Mouse (Mus musculus): ENCODE measurements around the gene Hk1.

Gene Hk1

GRCm38 (mm10) chr10:62277499-62278293 is 102.0 kb downstream of the Hk1 start:
- DNase-seq (ENCODE audit: low spot score in 2 of 2): no peak

DNA sequence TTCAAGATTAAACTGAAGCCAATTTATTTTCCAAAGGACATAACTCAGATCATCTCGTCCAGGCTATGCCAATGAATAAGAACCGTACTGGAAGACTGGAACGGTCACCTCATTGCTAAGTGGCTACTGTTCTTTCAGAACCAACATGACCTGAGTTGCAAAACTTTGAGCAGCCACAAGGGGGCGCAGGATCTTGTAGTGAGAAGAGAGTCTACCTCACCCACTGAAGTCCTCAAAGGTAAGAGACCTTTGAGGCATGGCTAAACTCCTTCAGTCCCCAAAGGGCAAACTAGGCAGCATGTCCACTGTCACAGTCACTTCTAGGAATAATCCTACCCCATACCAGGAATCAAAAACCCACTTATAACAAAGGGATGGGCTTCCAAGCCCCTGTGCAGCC is 104.5 kb downstream of the Hk1 start:
- peak; percentile 59 to 91 for DNase-seq (ENCODE audit: low spot score in 2 of 2)

DNA sequence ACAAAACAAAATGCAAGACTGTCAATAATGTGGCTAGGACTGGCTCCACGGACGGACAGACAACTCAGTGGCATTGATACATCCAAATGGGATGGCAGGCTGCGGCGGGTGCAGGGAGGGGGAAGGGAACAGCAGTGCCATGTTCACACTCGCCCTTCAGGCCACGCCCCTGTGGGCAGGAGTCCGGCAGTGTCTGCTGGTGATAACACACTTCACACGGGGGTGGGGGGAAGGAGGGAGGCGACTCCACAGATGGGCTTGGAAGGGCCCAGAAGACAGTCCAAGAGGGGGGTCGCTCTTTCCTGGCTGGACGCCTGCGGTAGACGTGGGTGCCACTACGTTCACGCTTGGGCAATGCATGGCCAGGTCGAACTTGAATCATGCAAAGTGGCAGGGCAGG is 110.4 kb downstream of the Hk1 start:
- no peak for DNase-seq (ENCODE audit: low spot score in 2 of 2)

GRCm38 (mm10) chr10:62264299-62264698 is 115.4 kb downstream of the Hk1 start:
- no peak for DNase-seq (ENCODE audit: low spot score in 2 of 2)

DNA sequence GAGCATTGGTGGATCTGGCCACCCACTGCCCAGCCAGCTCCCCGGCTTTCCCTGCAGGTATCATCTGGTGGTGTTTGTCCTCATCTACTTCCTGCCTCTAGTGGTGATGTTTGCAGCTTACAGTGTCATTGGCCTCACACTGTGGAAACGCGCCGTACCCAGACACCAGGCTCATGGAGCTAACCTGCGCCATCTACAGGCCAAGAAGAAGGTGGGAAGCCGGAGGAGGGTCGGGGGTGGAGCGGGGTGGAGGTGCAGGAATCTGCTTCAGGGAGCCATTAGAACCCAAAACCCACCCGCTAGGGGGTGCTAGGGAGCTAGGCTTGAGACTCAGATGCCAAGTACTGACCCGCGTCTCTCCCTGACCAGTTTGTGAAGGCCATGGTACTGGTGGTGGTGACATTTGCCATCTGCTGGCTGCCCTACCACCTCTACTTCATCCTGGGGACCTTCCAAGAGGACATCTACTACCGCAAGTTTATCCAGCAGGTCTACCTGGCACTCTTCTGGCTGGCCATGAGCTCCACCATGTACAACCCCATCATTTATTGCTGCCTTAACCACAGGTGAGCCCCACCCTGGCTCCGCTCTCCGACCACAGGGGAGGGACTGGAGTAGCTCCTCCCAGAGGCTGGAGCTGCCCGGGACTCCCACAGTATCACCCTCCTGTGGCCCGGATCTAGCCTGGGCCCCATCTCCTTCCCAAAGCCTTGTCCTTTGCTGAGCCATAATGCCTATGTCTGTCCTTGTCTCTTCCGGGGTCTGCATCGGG is 118.4 kb downstream of the Hk1 start:
- DNase-seq (ENCODE audit: low spot score in 2 of 2): peak in 1 of 2 experiments; percentile 49

DNA sequence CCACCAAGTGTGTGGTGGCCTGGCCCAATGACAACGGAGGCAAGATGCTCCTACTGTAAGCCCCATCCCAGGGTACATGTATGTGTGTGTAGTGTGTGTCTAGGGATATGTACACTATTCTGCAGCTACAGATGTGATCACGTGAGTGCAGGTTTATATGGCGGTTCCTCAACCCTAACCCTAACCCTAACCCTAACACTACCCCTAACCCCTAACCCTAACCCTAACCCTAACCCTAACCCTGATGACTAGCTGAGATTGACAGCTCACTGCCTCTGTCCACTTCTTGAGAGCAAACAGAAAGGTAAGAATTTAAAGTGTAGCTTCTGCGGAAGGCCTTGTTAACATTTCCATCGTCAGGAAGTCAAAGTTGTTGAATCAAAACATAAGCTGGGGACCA is 121.4 kb downstream of the Hk1 start:
- no peak for DNase-seq (ENCODE audit: low spot score in 2 of 2)

GRCm38 (mm10) chr10:62252496-62253235 is 127.0 kb downstream of the Hk1 start:
- no peak for DNase-seq (ENCODE audit: low spot score in 2 of 2)

GRCm38 (mm10) chr10:62252000-62252488 is 127.7 kb downstream of the Hk1 start, which contains the start of gene Tacr2:
Gene Tacr2 (plus strand): TSS chr10:62252438.
- no peak for DNase-seq (ENCODE audit: low spot score in 2 of 2)

DNA sequence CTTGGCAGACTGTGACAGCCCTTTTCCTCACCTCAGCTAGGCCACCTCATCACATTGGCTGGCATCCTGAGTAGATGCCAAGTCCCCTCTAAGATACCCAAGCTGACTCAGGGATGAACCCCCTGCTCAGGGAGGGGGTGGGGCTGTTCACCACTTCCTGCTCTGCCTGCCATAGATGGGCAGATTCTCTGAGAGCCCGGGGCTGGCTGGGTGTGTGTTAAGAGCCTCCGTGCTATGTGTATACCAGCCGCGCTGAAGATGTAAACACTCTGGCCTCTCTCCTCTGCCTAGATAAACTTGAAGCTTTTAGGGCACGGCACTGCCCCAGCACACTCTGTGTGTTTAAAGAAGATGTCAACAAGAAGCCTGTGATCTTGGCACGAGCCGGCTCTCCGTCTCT is 131.9 kb downstream of the Hk1 start:
- DNase-seq (ENCODE audit: low spot score in 2 of 2): no peak

- DNase-seq (ENCODE audit: low spot score in 2 of 2): no peak
Observed at GRCm38 (mm10) chr10:62247156-62247555, 132.6 kb downstream of the Hk1 start.

DNA sequence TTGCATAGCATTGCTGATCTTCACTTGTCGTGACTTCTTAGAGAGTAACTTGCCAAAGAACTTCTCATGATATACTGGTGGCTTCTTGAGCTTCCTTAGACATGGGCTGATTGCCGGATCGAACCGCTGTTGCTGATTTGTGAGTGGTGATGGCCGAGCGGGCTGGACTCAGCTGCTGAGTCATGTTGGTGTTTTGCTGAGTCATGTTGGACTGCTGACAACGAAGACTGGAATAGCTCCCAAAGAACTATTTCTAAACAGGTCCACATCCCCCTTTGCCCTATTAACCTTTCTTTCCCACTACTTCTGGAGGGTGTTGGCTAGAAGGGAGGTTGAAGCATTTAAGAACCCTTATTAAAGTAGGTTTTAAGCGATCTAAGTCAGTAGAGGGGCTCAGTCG is 135.6 kb downstream of the Hk1 start:
- DNase-seq (ENCODE audit: low spot score in 2 of 2): no peak

DNA sequence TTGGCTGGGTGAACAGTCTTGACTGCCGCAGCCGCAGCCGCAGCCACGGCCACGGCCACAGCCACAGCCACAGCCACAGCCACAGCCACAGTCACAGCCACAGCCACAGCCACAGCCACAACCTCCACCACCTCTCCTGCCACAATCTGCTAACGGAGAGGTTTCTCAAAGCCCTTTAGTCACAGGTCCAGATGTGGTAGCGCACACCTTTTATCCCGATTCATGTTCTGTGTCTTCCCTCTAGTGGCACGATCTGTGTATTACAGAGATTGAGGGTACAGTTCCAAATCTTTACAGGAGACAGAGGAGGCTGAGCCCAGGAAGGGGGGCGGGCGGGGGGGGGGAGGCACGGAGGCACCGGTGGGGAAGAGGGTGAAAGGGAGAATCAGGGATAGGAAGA is 136.8 kb downstream of the Hk1 start:
- no peak for DNase-seq (ENCODE audit: low spot score in 2 of 2)

GRCm38 (mm10) chr10:62242358-62242757 is 137.3 kb downstream of the Hk1 start:
- DNase-seq (ENCODE audit: low spot score in 2 of 2): no peak

- DNase-seq (ENCODE audit: low spot score in 2 of 2): no peak
Observed at GRCm38 (mm10) chr10:62239270-62239669, 140.4 kb downstream of the Hk1 start.

DNA sequence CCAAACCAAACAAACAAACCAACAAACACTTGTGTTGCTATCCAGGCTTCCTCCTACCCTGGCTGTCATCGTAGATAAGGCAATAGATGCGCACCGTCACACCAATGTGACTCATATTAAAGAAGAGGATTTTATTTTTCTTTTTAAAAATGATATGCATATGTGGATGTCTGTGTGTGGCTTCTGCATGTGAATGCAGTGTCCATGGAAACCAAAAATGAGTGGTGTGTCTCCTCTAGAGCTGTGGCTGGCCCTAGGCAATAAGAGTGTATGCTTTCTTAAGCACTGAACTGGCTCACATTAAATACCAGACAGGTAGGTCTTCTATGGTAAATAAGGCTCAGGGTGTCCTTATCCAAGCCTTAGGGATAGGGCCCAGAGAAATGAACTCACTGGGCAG is 141.0 kb downstream of the Hk1 start:
- DNase-seq (ENCODE audit: low spot score in 2 of 2): no peak

DNA sequence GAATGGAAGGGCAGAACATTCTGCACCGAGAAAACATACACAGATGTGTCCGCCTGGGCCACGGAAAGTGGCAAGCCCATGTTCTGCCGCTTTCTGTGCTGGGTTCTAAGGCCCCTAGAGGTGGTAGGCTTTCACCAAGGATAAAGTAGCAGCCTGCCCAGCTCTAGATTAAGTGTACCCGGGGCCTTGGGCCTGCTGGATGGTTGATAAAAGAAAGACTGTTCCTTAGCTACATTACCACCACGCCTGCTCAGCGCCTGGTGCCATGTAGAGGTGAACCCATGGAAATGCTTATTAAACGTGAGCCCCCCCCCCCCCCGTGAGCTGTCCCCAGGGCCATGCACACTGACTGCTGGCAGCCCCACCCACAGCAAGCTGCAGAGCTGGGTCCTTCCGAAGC is 142.5 kb downstream of the Hk1 start:
- DNase-seq (ENCODE audit: low spot score in 2 of 2): no peak

- no peak for DNase-seq (ENCODE audit: low spot score in 2 of 2)
Observed at GRCm38 (mm10) chr10:62236165-62236564, 143.5 kb downstream of the Hk1 start.

DNA sequence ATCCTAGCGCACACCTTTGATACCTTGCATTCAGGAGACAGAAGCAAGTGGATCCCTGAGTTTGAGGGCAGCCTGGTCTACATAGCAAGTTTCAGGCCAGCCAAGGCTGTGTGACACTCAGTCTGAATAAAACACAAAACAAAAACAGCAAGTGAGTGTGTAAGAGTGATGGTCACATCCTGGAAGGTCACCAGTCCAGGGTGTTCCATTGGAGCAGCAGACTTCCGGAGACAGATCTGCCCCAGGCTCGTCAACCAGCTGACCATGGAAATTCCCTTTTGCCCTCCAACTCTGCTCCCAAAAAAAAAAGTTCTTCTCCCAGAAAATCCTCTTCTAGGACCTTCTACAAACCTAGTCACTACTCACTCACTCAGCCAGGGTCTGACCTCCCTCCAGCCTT is 147.9 kb downstream of the Hk1 start:
- no peak for DNase-seq (ENCODE audit: low spot score in 2 of 2)

GRCm38 (mm10) chr10:62231395-62231732 is 148.3 kb downstream of the Hk1 start:
- no peak for DNase-seq (ENCODE audit: low spot score in 2 of 2)

- peak; percentile 91 to 93 for DNase-seq (ENCODE audit: low spot score in 2 of 2)
Observed at GRCm38 (mm10) chr10:62230708-62231394, 148.9 kb downstream of the Hk1 start, which contains the start of gene Tspan15. Gene Tspan15 (minus strand): TSS chr10:62231251.

GRCm38 (mm10) chr10:62228126-62228525 is 151.6 kb downstream of the Hk1 start:
- no peak for DNase-seq (ENCODE audit: low spot score in 2 of 2)

DNA sequence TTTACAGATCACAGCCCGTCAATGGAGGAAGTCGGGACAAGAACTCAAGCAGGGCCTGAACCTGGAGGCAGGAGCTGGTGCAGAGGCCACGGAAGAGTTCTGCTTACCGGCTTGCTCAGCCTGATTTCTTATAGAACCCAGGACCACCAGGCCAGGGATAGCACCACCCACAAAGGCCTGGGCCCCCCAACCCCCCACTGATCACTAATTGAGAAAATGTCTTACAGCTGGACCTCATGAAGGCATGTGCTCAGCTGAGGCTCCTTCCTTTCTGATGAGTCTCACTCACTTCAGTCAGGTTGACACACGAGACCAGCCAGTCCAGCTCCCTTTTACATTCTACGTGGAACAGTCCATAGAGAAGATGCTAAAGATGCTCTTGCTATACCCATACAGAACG is 153.9 kb downstream of the Hk1 start:
- DNase-seq (ENCODE audit: low spot score in 2 of 2): no peak
